Mouse (Mus musculus) testis, adult 2 months (tissue): ENCODE results near the gene Ccl21a.
"Not testable (repeated sequence)": the region's sequence is repeated elsewhere in the genome, so short reads cannot be mapped to it uniquely, and the experiment has no call there.

Source experiments
- CTCF ChIP-seq: fragments of 200-500 bp; IDR thresholded peaks from 2 replicates; pipeline ENCODE4 v1.5.1; 2012; ENCODE audit warnings: low read depth, mild to moderate bottlenecking, inconsistent platforms, low read length, moderate library complexity; ENCODE audit not compliant: control insufficient read depth, insufficient read depth, insufficient replicate concordance
- POLR2A ChIP-seq: fragments of 200-500 bp; IDR thresholded peaks from 2 replicates; pipeline ENCODE4 v1.6.1; 2012; ENCODE audit warnings: low read depth, mild to moderate bottlenecking, inconsistent platforms, low read length, moderate library complexity; ENCODE audit not compliant: control insufficient read depth

- TF ChIP-seq CTCF, POLR2A: not testable (repeated sequence)
Observed at GRCm38 (mm10) chr4:42735245-42735644, 38.5 kb downstream of the Ccl21a start, which contains the start of gene 4930578G10Rik.
